Mouse (Mus musculus) limb, embryonic 10.5 days (tissue): ENCODE data around the gene Wdr90. TPM values are rescaled to one million over a fixed set of nuclear protein-coding genes. Genes with fewer than 3 reads are reported as not detected.
"Not testable (repeated sequence)": the region's sequence is repeated elsewhere in the genome, so short reads cannot be mapped to it uniquely, and the experiment has no call there.

Experiments used
- DNase-seq: peaks from one replicate; pipeline ENCODE4 v3.0.0-alpha.2; 2017; ENCODE audit warnings: low spot score
- H3K27ac ChIP-seq: fragments of 300-500 bp; sonication (generic); 2 replicates; pipeline ENCODE4 v1.5.1; 2016; ENCODE audit warnings: mild to moderate bottlenecking
- H3K27me3 ChIP-seq: fragments of 300-500 bp; sonication (generic); 2 replicates; pipeline ENCODE4 v1.6.1; 2016; ENCODE audit warnings: low read depth, mild to moderate bottlenecking; ENCODE audit not compliant: poor library complexity, severe bottlenecking
- H3K36me3 ChIP-seq: fragments of 300-500 bp; sonication (generic); 2 replicates; pipeline ENCODE4 v1.6.1; 2016; ENCODE audit warnings: mild to moderate bottlenecking, moderate library complexity
- H3K4me1 ChIP-seq: fragments of 300-500 bp; sonication (generic); 2 replicates; pipeline ENCODE4 v1.6.1; 2016
- H3K4me3 ChIP-seq: fragments of 300-500 bp; sonication (generic); 2 replicates; pipeline ENCODE4 v1.5.1; 2016; ENCODE audit warnings: mild to moderate bottlenecking, moderate library complexity
- H3K9me3 ChIP-seq: fragments of 300-500 bp; sonication (generic); replicated peaks from 2 replicates; pipeline ENCODE4 v1.6.1; 2016; ENCODE audit warnings: mild to moderate bottlenecking
- WGBS: fragments of 180-500 bp; shearing (Covaris S2); methylation state at CpG from one replicate; pipeline ENCODE4 v1.1.7; 2016; 5-methylcytosine and 5-hydroxymethylcytosine counted together
- polyA plus RNA-seq: library from polyadenylated mRNA; unstranded; fragments of >200 nt; fragmentation: Nextera tagmentation; extraction: Ambion mirVana; gene quantifications from 2 replicates; pipeline ENCODE4 v1.2.1, GENCODE M21; 2016

Gene Wdr90
- polyA plus RNA-seq, 1 experiment from 2014 or later, result 46.2 TPM

GRCm38 (mm10) chr17:25818851-25819780, 42.2 kb downstream of the Wdr90 start:
- Histone ChIP-seq H3K4me1 (peaks cover 20% of the 10 kb centered on the region), H3K36me3 (no peaks in the 10 kb centered on the region), H3K9me3 (no peaks in the 10 kb centered on the region), H3K27ac (0 out of 2 replicates have a peak overlapping the region, but pooled peaks have one; percentile 19), H3K4me3 (peak overlapping the region; percentile 32), H3K27me3 (peaks cover 81% of the 10 kb centered on the region)
- no peak for DNase-seq
- 6% methylated on average over 46 of the region's 46 CpGs for WGBS

DNA sequence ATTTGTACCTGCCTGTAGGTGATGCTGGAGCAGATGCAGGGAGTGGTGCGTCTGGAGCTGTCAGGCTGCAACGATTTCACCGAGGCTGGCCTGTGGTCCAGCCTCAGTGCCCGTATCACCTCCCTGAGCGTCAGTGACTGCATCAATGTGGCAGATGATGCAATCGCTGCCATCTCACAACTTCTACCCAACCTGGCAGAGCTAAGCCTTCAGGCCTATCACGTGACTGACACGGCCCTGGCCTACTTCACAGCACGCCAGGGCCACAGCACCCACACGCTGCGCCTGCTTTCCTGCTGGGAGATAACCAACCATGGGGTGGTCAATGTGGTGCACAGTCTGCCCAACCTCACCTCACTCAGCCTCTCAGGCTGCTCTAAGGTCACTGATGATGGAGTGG, 43.6 kb downstream of the Wdr90 start:
- Histone ChIP-seq H3K36me3 (no peaks in the 10 kb centered on the region), H3K9me3 (no peaks in the 10 kb centered on the region), H3K27me3 (peaks cover 92% of the 10 kb centered on the region), H3K27ac (no peak overlapping the region), H3K4me1 (peaks cover 16% of the 10 kb centered on the region), H3K4me3 (no peak overlapping the region)
- 83% methylated on average over 11 of the region's 11 CpGs for WGBS
- no peak for DNase-seq

DNA sequence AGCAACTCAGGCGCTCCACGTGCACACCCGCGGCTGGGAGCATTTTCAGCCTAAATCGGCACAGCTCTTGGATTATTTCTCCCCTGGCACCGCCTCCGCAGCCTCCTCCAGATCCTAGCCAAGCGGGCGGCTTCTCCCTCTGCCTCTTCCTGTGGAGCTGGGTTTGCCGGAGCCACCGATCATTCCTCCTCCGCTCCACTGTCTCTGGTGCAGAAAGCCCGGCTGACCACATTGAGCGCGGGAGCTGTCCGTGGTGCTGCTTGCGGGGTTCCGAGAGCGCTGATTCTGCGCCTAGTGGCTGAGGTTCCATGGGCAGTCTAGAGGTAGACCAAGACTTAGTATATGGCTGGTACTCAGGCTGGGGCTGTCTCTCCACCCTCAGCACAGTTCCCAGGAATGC, 47.8 kb downstream of the Wdr90 start:
- under 1% methylated on average over 20 of the region's 20 CpGs for WGBS
- no peaks in the 10 kb centered on the region for H3K9me3 ChIP-seq
- H3K4me3 ChIP-seq, result no peak overlapping the region
- H3K27me3 ChIP-seq, result peaks cover 93% of the 10 kb centered on the region
- no peak overlapping the region for H3K27ac ChIP-seq
- peaks cover 23% of the 10 kb centered on the region for H3K4me1 ChIP-seq
- peak; percentile 97 for DNase-seq
- no peaks in the 10 kb centered on the region for H3K36me3 ChIP-seq

DNA sequence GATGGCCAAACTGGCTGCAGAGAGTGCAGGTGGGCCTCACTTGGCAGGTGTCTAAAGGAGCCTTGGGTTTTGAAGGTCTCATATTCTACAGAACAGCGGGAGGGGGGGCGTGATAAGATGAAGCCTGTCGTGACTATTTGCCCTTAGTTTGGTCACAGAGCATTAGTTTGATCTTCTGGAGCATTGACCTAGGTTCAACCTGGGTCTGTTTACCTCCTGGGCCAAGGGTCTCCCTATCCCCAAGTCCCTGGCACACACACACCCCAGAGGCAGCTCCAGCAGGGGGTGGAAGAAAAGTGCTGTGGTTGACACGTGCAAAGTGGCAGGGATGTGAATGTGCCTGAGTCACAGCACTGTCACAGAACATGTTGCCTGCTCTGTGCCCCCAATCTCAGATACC, 50.4 kb downstream of the Wdr90 start:
- Histone ChIP-seq H3K27me3 (peaks cover 83% of the 10 kb centered on the region), H3K27ac (no peak overlapping the region), H3K9me3 (no peaks in the 10 kb centered on the region), H3K4me1 (peaks cover 26% of the 10 kb centered on the region), H3K4me3 (no peak overlapping the region), H3K36me3 (no peaks in the 10 kb centered on the region)
- WGBS, result 72% methylated on average over 4 of the region's 4 CpGs
- no peak for DNase-seq

DNA sequence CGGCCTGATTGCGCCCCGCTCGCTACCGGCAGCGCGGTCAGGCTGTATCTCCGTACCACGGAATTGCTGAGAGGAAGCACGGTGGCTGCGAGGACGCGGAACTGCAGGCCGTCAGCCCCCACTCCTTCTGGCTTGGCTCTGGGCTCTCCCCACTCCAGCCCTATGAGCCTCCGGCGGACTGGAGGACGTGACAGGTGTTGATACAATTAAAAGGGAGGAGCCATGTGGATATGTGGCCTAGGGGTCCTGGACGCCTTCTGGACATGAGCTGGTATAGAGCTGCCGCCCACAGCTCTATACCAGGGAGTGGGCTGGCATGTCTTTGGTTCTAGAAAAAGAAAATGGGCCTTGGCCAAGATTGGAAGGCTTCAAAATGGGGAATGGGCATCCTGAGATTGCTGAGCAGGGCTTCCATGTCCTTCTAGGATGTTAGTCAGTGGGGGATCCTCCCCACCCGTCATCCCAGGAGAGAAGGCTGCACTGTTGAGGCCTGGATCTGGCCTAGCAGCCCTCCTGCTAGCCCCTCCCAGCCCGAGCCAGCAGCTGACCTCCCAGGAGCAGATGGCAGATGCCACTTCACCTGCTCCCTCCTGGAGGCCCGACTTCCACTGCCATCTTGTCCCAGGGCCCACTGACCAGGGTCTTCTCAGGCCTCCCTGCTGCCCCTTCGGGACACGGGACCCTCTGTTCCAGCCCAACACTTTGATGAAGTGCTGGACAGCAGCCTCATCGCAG, 51.5 kb downstream of the Wdr90 start:
- 10% methylated on average over 25 of the region's 25 CpGs for WGBS
- no peak for DNase-seq
- Histone ChIP-seq H3K4me1 (peaks cover 26% of the 10 kb centered on the region), H3K36me3 (no peaks in the 10 kb centered on the region), H3K4me3 (peak overlapping the region; percentile 77), H3K27ac (peak overlapping the region; percentile 70), H3K9me3 (no peaks in the 10 kb centered on the region), H3K27me3 (peaks cover 76% of the 10 kb centered on the region)

DNA sequence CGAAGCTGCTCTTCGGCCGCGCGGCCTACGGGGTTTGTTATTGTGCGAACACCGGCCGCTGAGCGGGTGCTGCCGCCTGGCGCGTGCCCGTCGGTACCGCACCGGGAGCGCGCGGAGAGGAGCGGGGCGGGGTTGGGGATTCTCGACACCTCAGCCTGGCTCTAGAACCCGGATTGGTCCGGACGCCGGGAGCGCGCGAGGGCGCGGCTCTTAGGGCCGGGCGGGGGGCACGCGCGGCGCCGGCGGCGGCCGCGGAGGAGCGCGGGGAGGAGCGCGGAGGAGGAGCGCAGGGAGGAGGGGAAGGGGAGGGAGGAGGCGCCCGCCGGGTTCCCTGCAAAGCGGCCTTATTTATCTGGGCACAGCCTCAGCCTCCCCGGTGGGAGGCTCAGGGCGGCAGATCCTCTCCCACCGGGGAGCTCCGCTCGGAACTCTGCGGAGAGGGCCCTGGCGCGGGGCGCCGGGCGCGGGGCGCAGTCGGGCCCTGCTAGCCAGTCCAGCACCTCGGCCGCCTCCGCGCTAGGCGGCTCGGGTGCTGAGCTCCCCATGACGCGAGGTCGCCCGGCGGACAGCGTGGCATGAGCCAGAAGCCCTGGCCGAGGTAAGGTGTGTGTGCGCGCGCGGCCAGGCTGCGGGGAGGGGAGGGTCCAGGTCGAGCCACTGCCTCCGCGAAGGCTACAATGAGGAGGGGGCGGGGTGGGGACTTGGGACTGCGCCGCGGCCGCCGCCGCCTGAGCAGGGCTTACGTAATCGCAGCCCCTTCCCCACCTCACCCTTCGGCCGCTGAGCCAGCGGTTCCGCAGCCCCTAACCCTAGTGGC, 52.3 kb downstream of the Wdr90 start, which contains the start of gene Fbxl16:
TSS of gene Fbxl16 (plus strand) at position 297 of the 817 bp plus-strand sequence.
- H3K36me3 ChIP-seq, result no peaks in the 10 kb centered on the region
- peaks cover 26% of the 10 kb centered on the region for H3K4me1 ChIP-seq
- H3K27ac ChIP-seq, result peak within 1 kb of the TSS; percentile 70
- H3K9me3 ChIP-seq, result no peaks in the 10 kb centered on the region
- WGBS, result under 1% methylated on average over 93 of the region's 100 CpGs
- H3K27me3 ChIP-seq, result peaks cover 72% of the 10 kb centered on the region
- DNase-seq, result peak; percentile 78
- peak within 1 kb of the TSS; percentile 77 for H3K4me3 ChIP-seq

DNA sequence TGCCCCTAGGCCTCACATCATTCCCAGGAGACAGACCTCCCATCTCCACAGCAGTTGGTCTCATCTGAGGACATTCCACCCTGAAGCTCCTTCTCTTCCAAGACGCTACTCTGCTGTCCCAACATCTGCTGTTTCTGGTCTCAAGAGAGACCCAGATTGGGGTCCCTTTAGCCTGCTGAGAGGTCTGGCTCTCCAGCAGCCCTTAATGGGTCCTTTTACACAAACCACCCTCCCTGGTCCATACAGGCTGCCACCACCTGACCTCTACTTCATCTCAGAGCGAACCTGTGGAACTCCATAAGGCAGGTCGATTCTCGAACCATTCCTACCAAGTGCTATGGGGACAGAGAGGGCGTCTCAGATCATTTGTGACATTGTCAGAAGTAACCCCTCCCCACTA, 53.3 kb downstream of the Wdr90 start:
- no peak for DNase-seq
- 48% methylated on average over 5 of the region's 5 CpGs for WGBS
- Histone ChIP-seq H3K27ac (peak overlapping the region; percentile 70; the same call in 1 of the 2 replicates), H3K4me1 (peaks cover 25% of the 10 kb centered on the region), H3K4me3 (peak overlapping the region; percentile 77), H3K9me3 (no peaks in the 10 kb centered on the region), H3K36me3 (no peaks in the 10 kb centered on the region), H3K27me3 (peaks cover 74% of the 10 kb centered on the region)

GRCm38 (mm10) chr17:25807452-25807851, 53.8 kb downstream of the Wdr90 start:
- not testable (repeated sequence) for H3K27ac ChIP-seq, DNase-seq, H3K9me3 ChIP-seq, H3K36me3 ChIP-seq, H3K4me3 ChIP-seq
- Histone ChIP-seq H3K4me1 (peaks cover 30% of the 10 kb centered on the region), H3K27me3 (peaks cover 74% of the 10 kb centered on the region)
- WGBS, result 48% methylated on average over 2 of the region's 2 CpGs

- peaks cover 72% of the 10 kb centered on the region for H3K27me3 ChIP-seq
- 77% methylated on average over 4 of the region's 4 CpGs for WGBS
- DNase-seq, result no peak
Measured at GRCm38 (mm10) chr17:25806507-25806906, 54.8 kb downstream of the Wdr90 start.

DNA sequence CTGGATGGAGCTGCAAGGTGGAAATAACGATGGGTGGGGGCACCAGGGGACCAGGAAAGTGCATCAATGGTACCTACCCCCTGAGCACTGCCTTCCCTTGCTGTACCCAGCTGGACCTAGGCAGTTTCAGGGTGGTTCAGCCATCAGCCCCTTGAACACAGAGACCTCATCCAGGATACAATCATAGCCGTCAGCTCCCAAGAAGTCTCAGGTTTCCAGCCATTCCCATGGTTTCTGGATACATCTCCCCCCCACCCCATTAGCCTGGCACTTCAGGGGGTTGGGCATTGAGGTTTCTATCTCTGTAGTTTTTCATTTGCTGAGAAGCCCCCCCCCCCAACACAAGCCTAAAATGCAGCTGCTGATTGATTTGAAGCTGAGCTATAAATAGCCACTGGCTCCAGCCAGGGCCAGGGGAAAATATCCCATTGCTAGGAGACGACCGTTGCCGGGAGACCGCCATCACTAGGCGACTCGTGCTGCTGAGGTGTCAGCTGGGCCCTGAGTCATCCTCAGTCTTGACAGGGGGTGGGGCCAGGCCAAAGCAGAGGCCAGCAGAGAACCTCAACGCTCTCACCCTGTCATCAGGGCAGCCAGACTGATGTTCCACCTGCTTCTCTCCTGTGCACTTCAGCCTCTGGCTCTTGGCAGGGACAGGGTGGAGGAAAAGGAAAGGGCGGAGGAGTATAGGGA, 58.3 kb downstream of the Wdr90 start:
- Histone ChIP-seq H3K27me3 (peaks cover 42% of the 10 kb centered on the region), H3K27ac (no peak overlapping the region), H3K9me3 (no peaks in the 10 kb centered on the region), H3K4me3 (no peak overlapping the region), H3K36me3 (no peaks in the 10 kb centered on the region), H3K4me1 (peaks cover 9% of the 10 kb centered on the region)
- 15% methylated on average over 10 of the region's 10 CpGs for WGBS
- no peak for DNase-seq

More at GRCm38 (mm10) chr17:25806507-25806906, 54.8 kb downstream of the Wdr90 start:
- H3K9me3 ChIP-seq, result no peaks in the 10 kb centered on the region
- no peaks in the 10 kb centered on the region for H3K36me3 ChIP-seq
- H3K27ac ChIP-seq, result no peak overlapping the region
- peaks cover 30% of the 10 kb centered on the region for H3K4me1 ChIP-seq
- no peak overlapping the region for H3K4me3 ChIP-seq

- H3K36me3 ChIP-seq, result no peaks in the 10 kb centered on the region
- H3K27ac ChIP-seq, result no peak overlapping the region
- DNase-seq, result peak; percentile 63
- 11% methylated on average over 6 of the region's 6 CpGs for WGBS
- H3K4me1 ChIP-seq, result peaks cover 25% of the 10 kb centered on the region
- H3K27me3 ChIP-seq, result peaks cover 32% of the 10 kb centered on the region
- H3K9me3 ChIP-seq, result no peaks in the 10 kb centered on the region
- no peak overlapping the region for H3K4me3 ChIP-seq
Measured at GRCm38 (mm10) chr17:25801029-25801428, 60.3 kb downstream of the Wdr90 start.

DNA sequence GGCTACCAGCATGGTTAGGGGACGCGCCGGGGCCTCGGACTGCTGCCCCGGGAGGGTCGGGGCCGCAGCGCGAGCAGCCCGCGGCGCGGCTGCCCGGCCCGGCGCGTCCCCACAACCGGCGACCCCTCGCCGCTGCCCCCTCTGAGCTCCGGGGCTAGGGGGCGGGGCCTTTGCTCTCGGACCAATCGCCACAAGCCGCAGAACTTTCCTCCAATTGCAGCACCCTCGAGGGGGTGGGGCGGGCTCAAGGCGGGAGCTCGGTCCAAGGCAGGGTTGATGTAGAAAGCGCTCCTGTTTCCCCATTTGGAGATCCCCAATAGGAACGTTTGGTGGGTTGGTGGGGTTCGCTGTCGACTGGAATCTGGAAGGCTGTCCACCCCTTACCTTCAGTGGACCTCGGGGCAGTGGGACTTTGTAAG, 64.3 kb downstream of the Wdr90 start, which contains the start of gene Metrn:
TSS of gene Metrn (minus strand) at position 186 of the 419 bp plus-strand sequence.
- H3K4me1 ChIP-seq, result peaks cover 55% of the 10 kb centered on the region

More for the DNA sequence above, 64.3 kb downstream of the Wdr90 start, which contains the start of gene Metrn:
- Histone ChIP-seq H3K36me3 (peaks cover 27% of the 10 kb centered on the region), H3K4me3 (peak within 1 kb of the TSS; percentile 87), H3K27ac (peak within 1 kb of the TSS; percentile 91), H3K9me3 (no peaks in the 10 kb centered on the region), H3K27me3 (peaks cover 8% of the 10 kb centered on the region)
- DNase-seq, result peak; percentile 93
- WGBS, result under 1% methylated on average over 35 of the region's 35 CpGs
